Mouse (Mus musculus): ENCODE results near the gene Nup62cl.

Gene Nup62cl

GRCm38 (mm10) chrX:140062135-140062975 lies at the start of gene Nup62cl, which contains the start of gene Pih1h3b:
TSS of gene Nup62cl (minus strand) at chrX:140062712.
TSS of gene Pih1h3b (plus strand) at chrX:140062879.
- peak; percentile 36 for DNase-seq (ENCODE audit: low read depth, low spot score)

DNA sequence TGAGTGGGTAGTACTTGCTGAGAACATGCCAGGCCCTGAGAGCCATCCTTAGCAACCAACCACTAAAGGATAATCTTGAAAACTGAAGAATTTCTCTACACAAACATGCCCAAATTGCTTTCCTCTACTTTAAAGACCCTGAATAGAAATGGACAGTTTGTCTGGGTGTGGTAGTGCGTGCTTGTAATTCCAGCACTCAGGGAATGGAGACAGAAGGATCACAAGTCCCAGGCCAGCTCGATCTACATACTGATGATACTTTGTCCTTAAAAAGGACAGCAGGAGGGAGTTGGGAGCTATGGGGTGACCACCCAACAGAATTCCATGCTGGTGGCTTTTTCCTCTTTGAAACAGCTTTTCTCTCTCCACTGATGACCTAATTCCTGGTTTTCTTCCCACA lies 31.6 kb upstream of the Nup62cl start:
- no peak for DNase-seq (ENCODE audit: low read depth, low spot score)

- no peak for DNase-seq (ENCODE audit: low read depth, low spot score)
Observed at GRCm38 (mm10) chrX:140082535-140082934, 20.0 kb upstream of the Nup62cl start.

GRCm38 (mm10) chrX:140060886-140061874 lies 1.3 kb downstream of the Nup62cl start:
- peak; percentile 0 for DNase-seq (ENCODE audit: low read depth, low spot score)

DNA sequence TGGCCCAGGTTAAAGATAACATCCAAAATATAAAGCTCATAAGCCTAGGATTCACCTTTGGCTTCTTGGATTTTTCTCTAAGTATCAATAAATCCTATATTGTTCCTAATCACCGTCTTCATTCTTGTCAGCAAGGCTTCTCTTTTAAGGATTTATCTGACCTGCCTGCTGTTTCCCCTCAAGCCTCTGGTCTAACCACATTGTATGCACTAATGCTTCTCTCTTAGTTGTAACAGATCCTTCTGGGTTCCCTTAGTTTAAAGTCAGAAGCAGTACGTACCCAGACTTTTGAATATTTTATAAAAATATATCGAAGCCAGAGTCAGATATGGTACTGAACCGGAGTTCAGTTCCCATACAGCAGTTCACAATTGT lies 63.8 kb downstream of the Nup62cl start:
- no peak for DNase-seq (ENCODE audit: low read depth, low spot score)

GRCm38 (mm10) chrX:139997740-139998690 lies 64.5 kb downstream of the Nup62cl start, which contains the start of gene Rbm41:
TSS of gene Rbm41 (minus strand) at chrX:139998595.
- peak; percentile 77 for DNase-seq (ENCODE audit: low read depth, low spot score)

DNA sequence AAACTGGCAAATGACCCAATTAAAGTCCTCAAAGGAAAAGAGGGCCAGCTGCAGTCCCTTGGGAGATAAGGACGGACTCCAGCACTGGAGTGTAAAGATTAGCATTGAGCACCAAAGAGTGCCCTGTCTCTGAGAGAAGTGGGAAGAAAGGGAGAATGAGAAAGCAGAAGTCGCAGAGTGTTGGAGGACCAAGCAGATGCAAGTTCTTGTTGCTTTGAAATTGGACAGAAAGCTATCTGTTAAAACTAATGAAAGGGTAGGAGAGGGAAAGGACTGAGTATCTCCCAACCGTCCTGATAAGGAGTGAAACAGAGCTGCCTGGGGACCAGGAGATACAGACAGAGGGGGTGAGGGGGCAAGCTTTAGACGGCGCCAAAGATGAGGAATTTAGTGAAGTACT lies 80.4 kb downstream of the Nup62cl start:
- DNase-seq (ENCODE audit: low read depth, low spot score) = no peak
